Mouse (Mus musculus) regulatory T cell (primary cell): ENCODE results near the gene Dynlt1c.
"Not testable (repeated sequence)": the region's sequence is repeated elsewhere in the genome, so short reads cannot be mapped to it uniquely, and the experiment has no call there.

Source experiments
- in situ Hi-C: fragments of 300-600 bp; cut with MboI, MseI; formaldehyde crosslinking; loops from one replicate; pipeline ENCODE4 v1.15.1; 2025; ENCODE audit warnings: high pct_unique_total_duplicates

Dynlt1c gene

DNA sequence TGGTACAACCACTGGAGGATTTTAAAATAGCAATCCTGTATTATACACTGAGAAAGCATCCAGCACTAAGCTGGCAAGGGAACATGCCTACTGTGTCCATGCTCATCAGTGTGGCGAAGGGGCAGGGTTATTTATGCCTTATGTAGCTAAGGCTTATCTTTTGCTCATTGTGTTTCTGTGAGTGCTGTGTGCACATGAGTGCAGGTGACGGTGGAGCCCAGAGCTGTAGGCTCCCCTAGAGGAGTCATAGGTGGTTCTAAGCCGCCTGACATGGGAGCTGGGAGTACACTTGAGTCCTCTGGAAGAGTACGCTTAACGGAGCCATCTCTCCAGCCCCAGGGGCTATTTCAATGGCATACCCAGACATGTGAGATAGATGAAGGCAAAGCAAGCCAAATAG lies 17.8 kb downstream of the Dynlt1c start:
- in situ Hi-C loops: loop anchor here (5.0 kb wide), 1 partner anchor 317 kb away; no protein-coding TSS in a partner anchor

DNA sequence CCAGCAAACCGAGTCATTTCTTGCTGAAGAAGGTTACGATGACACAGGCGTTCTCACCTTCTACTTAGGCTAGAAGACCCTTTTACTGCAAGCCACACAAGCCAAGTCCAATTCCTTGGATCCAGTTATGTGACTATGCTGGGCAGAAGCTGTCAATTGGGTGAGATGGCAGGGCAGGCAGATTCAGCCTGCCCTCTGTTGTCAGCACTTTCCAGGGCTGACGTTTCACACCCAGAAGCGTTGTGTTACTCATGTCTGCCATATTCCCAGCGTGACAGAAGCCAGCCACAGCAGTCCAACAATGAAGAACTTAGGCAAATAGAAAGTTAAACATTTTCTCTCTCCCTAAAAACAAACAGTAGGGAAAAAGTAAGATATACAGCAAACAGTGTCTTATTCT lies 18.6 kb downstream of the Dynlt1c start:
- in situ Hi-C loops: not testable (repeated sequence)

GRCm38 (mm10) chr17:6620730-6621451 lies 19.4 kb downstream of the Dynlt1c start:
- in situ Hi-C loops: not testable (repeated sequence)

- in situ Hi-C loops: not testable (repeated sequence)
Observed at GRCm38 (mm10) chr17:6621976-6622375, 20.5 kb downstream of the Dynlt1c start.

DNA sequence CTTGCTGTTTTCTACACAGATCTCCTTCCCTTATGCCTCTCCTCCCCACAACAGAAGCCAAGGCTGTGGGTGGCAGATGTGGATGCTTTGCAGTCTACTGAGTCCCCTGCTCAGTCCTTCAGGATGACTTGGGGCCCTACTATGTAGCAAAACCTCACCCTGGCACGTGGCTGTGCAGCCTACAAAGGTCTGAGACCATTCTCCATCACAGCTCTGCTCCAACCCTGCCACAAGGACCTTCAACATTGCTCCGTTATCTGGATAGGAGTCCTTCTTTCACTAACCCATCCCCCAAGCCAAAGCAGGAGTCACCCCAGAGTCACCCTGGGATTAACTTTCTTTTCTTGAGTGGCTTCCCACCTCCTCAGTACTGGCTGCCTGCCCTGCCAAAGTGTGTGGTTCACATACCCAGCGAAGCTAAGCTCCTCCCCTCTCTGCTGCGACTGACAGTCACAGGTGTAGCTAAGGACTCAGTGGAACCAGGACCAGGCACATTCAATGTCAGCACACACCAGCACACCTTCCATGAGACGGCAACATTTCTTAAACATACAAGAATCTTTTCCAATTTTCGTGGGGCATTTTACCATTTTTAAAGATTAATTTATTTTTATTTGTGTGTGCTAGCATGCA lies 23.6 kb downstream of the Dynlt1c start:
- in situ Hi-C loops: loop anchor here (5.0 kb wide), 1 partner anchor 168 kb away; no protein-coding TSS in a partner anchor

- in situ Hi-C loops: not testable (repeated sequence)
Observed at GRCm38 (mm10) chr17:6630398-6630797, 28.9 kb downstream of the Dynlt1c start.

DNA sequence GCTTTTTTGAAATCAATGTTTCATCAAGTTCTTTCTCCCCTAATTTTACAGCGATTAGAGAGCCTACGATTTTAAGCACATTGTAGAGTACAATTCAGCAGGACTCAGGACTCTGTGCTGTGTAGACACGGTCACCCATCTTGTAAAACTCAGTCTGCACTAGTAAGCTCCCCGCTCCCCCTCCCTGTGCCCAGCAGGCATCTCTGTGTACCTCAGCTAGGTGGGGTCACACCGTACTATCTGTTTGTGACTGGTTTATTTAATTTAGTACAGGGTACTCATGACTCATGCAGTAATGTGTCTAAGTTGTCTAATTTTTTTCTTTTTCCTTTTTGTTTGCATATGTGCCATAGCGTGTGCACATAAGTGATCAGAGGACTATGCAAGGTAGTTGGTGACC lies 31.4 kb downstream of the Dynlt1c start:
- in situ Hi-C loops: not testable (repeated sequence)

- in situ Hi-C loops: not testable (repeated sequence)
Observed at GRCm38 (mm10) chr17:6635781-6636180, 34.3 kb downstream of the Dynlt1c start.

DNA sequence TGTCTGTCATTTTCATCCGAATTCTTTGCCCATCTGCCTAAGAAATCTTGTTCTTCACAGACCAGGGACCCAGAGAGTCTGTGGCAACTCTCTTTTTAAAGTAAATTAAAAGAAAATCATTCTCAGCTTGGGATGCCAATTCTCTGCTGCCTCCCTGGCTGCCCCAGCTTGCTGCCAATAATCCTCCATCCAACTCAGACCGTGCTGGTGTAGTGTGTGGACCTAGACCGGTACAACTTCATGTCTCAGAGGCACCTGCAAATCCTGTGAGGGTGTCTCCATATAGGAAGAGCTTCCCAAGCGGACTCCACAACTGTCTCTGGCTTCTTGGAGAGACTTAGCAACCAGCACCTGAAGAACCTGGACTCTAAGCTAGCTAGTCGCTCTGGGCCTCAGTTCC lies 35.4 kb downstream of the Dynlt1c start:
- in situ Hi-C loops: no loop called here

GRCm38 (mm10) chr17:6637434-6637833 lies 36.0 kb downstream of the Dynlt1c start:
- in situ Hi-C loops: not testable (repeated sequence)

GRCm38 (mm10) chr17:6638444-6638843 lies 37.0 kb downstream of the Dynlt1c start:
- in situ Hi-C loops: not testable (repeated sequence)

GRCm38 (mm10) chr17:6639486-6639885 lies 38.0 kb downstream of the Dynlt1c start:
- in situ Hi-C loops: not testable (repeated sequence)

GRCm38 (mm10) chr17:6640044-6640637 lies 38.7 kb downstream of the Dynlt1c start:
- in situ Hi-C loops: not testable (repeated sequence)

- in situ Hi-C loops: not testable (repeated sequence)
Observed at GRCm38 (mm10) chr17:6640771-6641429, 39.4 kb downstream of the Dynlt1c start.

- in situ Hi-C loops: not testable (repeated sequence)
Observed at GRCm38 (mm10) chr17:6644210-6644609, 42.7 kb downstream of the Dynlt1c start.

DNA sequence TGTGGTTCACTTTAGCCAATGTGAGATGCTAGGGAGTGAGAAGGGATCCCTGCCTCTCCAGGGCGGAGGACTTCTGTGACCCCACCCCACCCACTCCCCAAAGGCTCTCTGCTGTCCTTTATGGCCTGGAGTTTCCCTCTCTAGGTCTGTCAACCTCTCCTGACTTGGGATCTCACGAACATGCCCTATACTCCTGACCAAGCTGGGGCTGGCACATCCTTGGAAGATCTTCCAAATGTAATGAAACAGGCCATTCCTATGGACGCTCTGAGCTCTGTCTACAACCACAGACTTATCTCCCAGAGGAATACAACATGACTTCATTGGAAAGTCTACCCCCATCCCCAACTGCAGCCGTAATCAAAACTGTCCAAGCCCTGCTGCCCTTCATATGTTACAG lies 43.2 kb downstream of the Dynlt1c start:
- in situ Hi-C loops: not testable (repeated sequence)

DNA sequence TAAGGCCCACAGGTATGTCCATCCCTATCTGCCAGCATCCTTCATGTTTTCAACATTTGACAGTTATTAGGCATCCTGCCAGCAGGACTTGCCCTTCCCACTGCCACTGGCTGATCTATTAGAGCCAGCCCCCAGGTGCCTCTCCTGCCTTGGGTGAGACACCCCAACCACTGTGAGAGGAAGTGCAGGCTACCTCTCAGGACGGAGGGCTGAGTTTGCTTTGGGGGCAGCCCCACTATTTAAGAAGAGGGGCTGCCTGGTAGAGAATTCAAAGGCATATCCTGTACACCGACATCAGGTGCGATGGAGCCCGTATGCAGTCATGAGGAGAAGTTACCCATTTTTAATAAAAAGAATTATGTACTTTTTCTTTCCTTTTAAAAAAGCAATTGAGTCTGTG lies 44.2 kb downstream of the Dynlt1c start:
- in situ Hi-C loops: not testable (repeated sequence)

- in situ Hi-C loops: not testable (repeated sequence)
Observed at GRCm38 (mm10) chr17:6646841-6647240, 45.4 kb downstream of the Dynlt1c start.

DNA sequence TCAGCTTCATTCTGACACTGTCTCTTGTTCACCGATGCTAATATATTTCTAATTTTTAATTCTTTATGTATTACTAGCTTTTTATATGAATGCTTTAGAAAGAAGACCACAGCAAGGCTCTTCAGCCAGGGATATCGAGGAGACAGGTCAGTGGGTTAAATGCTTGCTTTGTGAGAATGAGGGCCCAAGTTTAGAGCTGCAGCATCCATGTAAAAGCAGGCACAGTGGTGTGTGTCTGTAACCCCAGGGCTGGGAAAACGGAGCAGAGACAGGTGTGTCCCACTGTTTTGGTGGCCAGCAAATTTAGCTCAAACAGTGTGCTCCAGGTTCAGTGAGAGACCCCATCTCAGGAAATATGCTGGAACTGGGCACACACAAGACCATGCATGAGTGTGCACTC lies 46.0 kb downstream of the Dynlt1c start:
- in situ Hi-C loops: not testable (repeated sequence)

DNA sequence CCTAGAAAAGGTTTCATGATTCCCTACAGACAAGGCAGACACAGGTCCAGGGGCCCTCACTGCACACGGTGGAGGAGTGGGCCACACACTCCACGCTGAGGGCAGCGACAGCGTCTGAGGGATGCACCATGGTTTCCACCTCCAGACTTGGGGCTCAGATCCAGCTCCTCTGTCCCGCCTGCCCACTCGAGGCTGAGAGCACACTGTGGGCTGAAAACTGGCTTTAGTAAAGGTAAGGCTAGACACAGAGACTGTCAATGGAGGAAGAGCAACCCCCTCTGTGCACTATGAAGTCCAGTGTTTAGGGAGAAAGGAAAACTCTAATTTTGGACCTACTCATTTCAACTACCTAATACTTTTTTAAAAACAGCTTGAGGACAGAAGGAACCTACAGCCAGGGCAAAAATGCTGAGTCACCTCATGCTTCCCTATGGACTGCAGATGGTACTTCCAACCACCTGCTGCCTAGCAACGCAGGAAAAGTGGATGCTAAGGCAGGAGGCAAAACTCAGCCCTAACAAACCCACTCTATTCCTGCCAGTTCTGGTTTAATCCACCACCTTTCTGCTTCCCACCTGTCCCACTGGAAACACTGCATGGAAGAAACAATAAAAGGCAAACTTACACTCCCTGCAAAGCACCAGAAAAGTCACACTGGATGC lies 49.6 kb downstream of the Dynlt1c start:
- in situ Hi-C loops: loop anchor here (5.0 kb wide), 1 partner anchor 44 kb away; no protein-coding TSS in a partner anchor

DNA sequence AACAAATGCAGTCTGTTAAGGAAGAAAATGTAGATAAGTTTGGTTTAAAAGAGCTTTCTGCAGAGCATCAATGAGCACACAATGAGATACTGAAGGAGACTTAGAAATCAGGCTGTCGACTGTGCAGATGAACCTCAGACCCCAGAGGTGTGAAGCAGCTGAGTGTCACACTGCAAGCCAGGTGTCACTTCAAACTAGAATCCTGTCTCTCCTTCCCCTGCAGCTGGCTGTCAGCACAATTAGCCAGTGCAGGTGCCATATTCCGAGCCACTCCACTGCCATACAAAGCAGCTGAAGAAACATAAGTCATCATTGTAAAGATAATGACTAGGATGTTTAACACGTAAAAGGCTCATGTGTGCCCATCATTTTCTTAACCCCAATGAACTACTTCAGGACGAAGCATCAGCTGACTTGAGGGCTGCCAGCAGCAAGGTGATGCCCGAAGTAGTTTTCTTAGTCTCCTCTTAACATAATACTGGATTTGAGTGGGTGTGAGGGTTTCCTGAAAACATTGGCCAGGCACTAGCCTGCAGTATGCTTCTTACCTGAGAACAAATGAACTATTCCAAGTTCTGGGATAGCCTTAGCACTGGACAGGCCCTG lies 52.0 kb downstream of the Dynlt1c start:
- in situ Hi-C loops: loop anchor here (5.0 kb wide), 1 partner anchor 46 kb away; no protein-coding TSS in a partner anchor
